Mouse (Mus musculus) heart, embryonic 14.5 days (tissue): ENCODE data around the gene Rasgef1b. TPM values are rescaled to one million over a fixed set of nuclear protein-coding genes. Genes with fewer than 3 reads are reported as not detected.

Source experiments
- ATAC-seq: fragments of 200-750 bp; cut with Nextera tagmentation; 2 replicates; pipeline ENCODE4 v1.8.0; 2017; ENCODE audit warnings: low read depth, moderate TSS enrichment; ENCODE audit not compliant: insufficient number of reproducible peaks, insufficient read depth, low FRiP score
- H3K27ac ChIP-seq, 2 experiments: fragments of 200-500 bp in 1 of 2; fragments of 300-500 bp in 1 of 2; sonication (generic) in 1 of 2; replicated peaks in 1 of 2; 2 replicates each; pipeline ENCODE4 v1.5.1; 2012 to 2014; ENCODE audit warnings: low read depth in 2 of 2, low read length in 2 of 2, control low read depth in 1 of 2, mild to moderate bottlenecking in 1 of 2, mixed read lengths in 1 of 2; ENCODE audit not compliant: control insufficient read depth in 1 of 2, insufficient read depth in 1 of 2
- H3K27me3 ChIP-seq: fragments of 300-500 bp; sonication (generic); 2 replicates; pipeline ENCODE4 v1.6.1; 2014; ENCODE audit warnings: mild to moderate bottlenecking, low read length, control low read depth; ENCODE audit not compliant: control insufficient read depth, insufficient read depth
- H3K36me3 ChIP-seq: fragments of 300-500 bp; sonication (generic); 2 replicates; pipeline ENCODE4 v1.6.1; 2014; ENCODE audit warnings: mild to moderate bottlenecking, control low read depth, low read length, mixed read lengths; ENCODE audit not compliant: control insufficient read depth, insufficient read depth
- H3K4me1 ChIP-seq, 2 experiments: fragments of 200-500 bp in 1 of 2; fragments of 300-500 bp in 1 of 2; sonication (generic) in 1 of 2; 2 replicates each; pipeline ENCODE4 v1.6.1; 2012 to 2014; ENCODE audit warnings: low read length in 2 of 2, control low read depth in 1 of 2, mixed read lengths in 1 of 2; ENCODE audit not compliant: control insufficient read depth in 2 of 2, insufficient read depth in 2 of 2
- H3K4me2 ChIP-seq: fragments of 300-500 bp; sonication (generic); 2 replicates; pipeline ENCODE4 v1.6.1; 2014; ENCODE audit warnings: mild to moderate bottlenecking, low read length
- H3K4me3 ChIP-seq, 2 experiments: fragments of 200-500 bp in 1 of 2; fragments of 300-500 bp in 1 of 2; sonication (generic) in 1 of 2; 2 replicates each; pipeline ENCODE4 v1.5.1; 2012 to 2014; ENCODE audit warnings: low read length in 2 of 2, mild to moderate bottlenecking in 2 of 2, control low read depth in 1 of 2, low read depth in 1 of 2, moderate library complexity in 1 of 2; ENCODE audit not compliant: control insufficient read depth in 1 of 2, insufficient read depth in 1 of 2
- H3K9ac ChIP-seq: fragments of 300-500 bp; sonication (generic); 2 replicates; pipeline ENCODE4 v1.6.1; 2014; ENCODE audit warnings: mild to moderate bottlenecking, low read length
- H3K9me3 ChIP-seq: fragments of 300-500 bp; sonication (generic); 2 replicates; pipeline ENCODE4 v1.6.1; 2016; ENCODE audit warnings: low read length, control low read depth; ENCODE audit not compliant: control insufficient read depth
- WGBS: fragments of 180-500 bp; shearing (Covaris S2); extraction: QIAGEN DNeasy Blood & Tissue Kit; methylation state at CpG from one replicate; pipeline ENCODE4 v1.1.7; 2014; 5-methylcytosine and 5-hydroxymethylcytosine counted together
- polyA plus RNA-seq: library from polyadenylated mRNA; unstranded; fragments of >200 nt; fragmentation: Nextera tagmentation; extraction: Ambion mirVana; gene quantifications from 2 replicates; pipeline ENCODE4 v1.2.1, GENCODE M21; 2014

Rasgef1b gene
- polyA plus RNA-seq, 1 experiment from 2014 or later, result 45.9 TPM

- no peak for ATAC-seq
- Histone ChIP-seq H3K4me3 (no peak overlapping the region), H3K9me3 (no peaks in the 10 kb centered on the region), H3K4me1 (peaks cover 0 to 2% of the 10 kb centered on the region in 2 experiments; a peak in 2 of 4 replicates), H3K27ac (no peak overlapping the region), H3K4me2 (no peak overlapping the region), H3K36me3 (no peaks in the 10 kb centered on the region), H3K9ac (no peak overlapping the region), H3K27me3 (no peaks in the 10 kb centered on the region)
- 46% methylated on average over 11 of the region's 11 CpGs for WGBS
Observed at GRCm38 (mm10) chr5:99541321-99541895, 187.5 kb downstream of the Rasgef1b start.

- H3K9me3 ChIP-seq, result no peaks in the 10 kb centered on the region
- H3K4me3 ChIP-seq, result no peak overlapping the region
- no peak overlapping the region for H3K9ac ChIP-seq
- H3K4me2 ChIP-seq, result no peak overlapping the region
- H3K36me3 ChIP-seq, result no peaks in the 10 kb centered on the region
- 0 out of 4 replicates have a peak, but pooled peaks cover 0 to 2% of the 10 kb centered on the region in 2 experiments for H3K4me1 ChIP-seq
- H3K27ac ChIP-seq, result no peak overlapping the region
- no peaks in the 10 kb centered on the region for H3K27me3 ChIP-seq
- 72% methylated on average over 7 of the region's 7 CpGs for WGBS
- ATAC-seq, result no peak
Observed at GRCm38 (mm10) chr5:99533416-99533815, 195.4 kb downstream of the Rasgef1b start.

GRCm38 (mm10) chr5:99526797-99527201, 202.1 kb downstream of the Rasgef1b start:
- no peak overlapping the region for H3K27ac ChIP-seq
- H3K36me3 ChIP-seq, result no peaks in the 10 kb centered on the region
- 57% methylated on average over 7 of the region's 7 CpGs for WGBS

GRCm38 (mm10) chr5:99525649-99526048, 203.2 kb downstream of the Rasgef1b start:
- ATAC-seq, result no peak

More at GRCm38 (mm10) chr5:99526797-99527201, 202.1 kb downstream of the Rasgef1b start:
- no peak for ATAC-seq
- Histone ChIP-seq H3K27me3 (no peaks in the 10 kb centered on the region), H3K4me1 (peaks cover 14 to 24% of the 10 kb centered on the region in 2 experiments), H3K4me2 (no peak overlapping the region), H3K9ac (no peak overlapping the region), H3K9me3 (no peaks in the 10 kb centered on the region), H3K4me3 (no peak overlapping the region)

GRCm38 (mm10) chr5:99522571-99523269, 206.1 kb downstream of the Rasgef1b start:
- WGBS, result 23% methylated on average over 8 of the region's 8 CpGs
- no peaks in the 10 kb centered on the region for H3K27me3 ChIP-seq
- no peak overlapping the region for H3K9ac ChIP-seq
- H3K27ac ChIP-seq, result peak overlapping the region; percentile 56 to 58
- no peaks in the 10 kb centered on the region for H3K36me3 ChIP-seq
- H3K9me3 ChIP-seq, result no peaks in the 10 kb centered on the region
- H3K4me3 ChIP-seq, result no peak overlapping the region
- no peak for ATAC-seq
- peaks cover 23 to 43% of the 10 kb centered on the region in 2 experiments for H3K4me1 ChIP-seq
- H3K4me2 ChIP-seq, result no peak overlapping the region

More at GRCm38 (mm10) chr5:99525649-99526048, 203.2 kb downstream of the Rasgef1b start:
- Histone ChIP-seq H3K27me3 (no peaks in the 10 kb centered on the region), H3K9me3 (no peaks in the 10 kb centered on the region), H3K27ac (no peak overlapping the region), H3K4me2 (no peak overlapping the region), H3K4me1 (peaks cover 19 to 34% of the 10 kb centered on the region in 2 experiments), H3K9ac (no peak overlapping the region), H3K36me3 (no peaks in the 10 kb centered on the region), H3K4me3 (no peak overlapping the region)
- 47% methylated on average over 4 of the region's 4 CpGs for WGBS

GRCm38 (mm10) chr5:99521411-99521810, 207.5 kb downstream of the Rasgef1b start:
- no peaks in the 10 kb centered on the region for H3K36me3 ChIP-seq
- peaks cover 23 to 36% of the 10 kb centered on the region in 2 experiments for H3K4me1 ChIP-seq
- H3K9ac ChIP-seq, result no peak overlapping the region
- no peak for ATAC-seq
- H3K27ac ChIP-seq, result peak overlapping the region; percentile 45 to 47; a peak in 3 of 4 replicates
- H3K4me2 ChIP-seq, result no peak overlapping the region
- 50% methylated on average over 4 of the region's 4 CpGs for WGBS
- H3K27me3 ChIP-seq, result no peaks in the 10 kb centered on the region
- no peaks in the 10 kb centered on the region for H3K9me3 ChIP-seq
- no peak overlapping the region for H3K4me3 ChIP-seq

GRCm38 (mm10) chr5:99519556-99519955, 209.3 kb downstream of the Rasgef1b start:
- Histone ChIP-seq H3K4me2 (no peak overlapping the region), H3K36me3 (no peaks in the 10 kb centered on the region), H3K9ac (no peak overlapping the region), H3K9me3 (no peaks in the 10 kb centered on the region), H3K4me3 (no peak overlapping the region), H3K27me3 (no peaks in the 10 kb centered on the region), H3K27ac (no peak overlapping the region), H3K4me1 (peaks cover 21 to 36% of the 10 kb centered on the region in 2 experiments)
- no peak for ATAC-seq
- 83% methylated on average over 2 of the region's 2 CpGs for WGBS
